Mouse (Mus musculus): ENCODE data around the gene Gm33543.

DNA sequence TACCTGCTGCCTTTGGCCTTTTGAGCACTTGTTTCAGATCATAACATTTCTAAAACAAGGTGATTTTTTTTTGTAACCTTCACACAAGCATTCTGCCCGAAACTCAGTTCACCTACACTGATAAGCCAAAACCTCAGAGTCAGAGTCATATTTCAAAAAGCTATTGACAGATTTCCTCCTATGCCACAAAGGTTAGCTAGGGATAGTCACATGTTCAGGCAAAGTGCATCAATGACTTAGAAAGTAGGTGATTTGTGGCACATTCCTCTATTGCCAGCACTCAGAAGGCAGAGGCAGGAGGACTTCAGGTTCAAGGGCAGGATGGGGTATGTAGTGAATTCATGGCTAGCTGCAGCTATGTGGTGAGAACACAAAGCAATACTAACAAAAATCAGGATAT lies 65.7 kb downstream of the Gm33543 start:
- TF ChIP-seq CTCF (IDR thresholded peaks at IDR 0.05; ENCODE audit: borderline replicate concordance, control insufficient read depth, extremely low read depth, insufficient read depth, low read length, poor library complexity) (no peak), POLR2A (IDR thresholded peaks at IDR 0.05; ENCODE audit: control insufficient read depth, extremely low read depth, insufficient read depth, low read length, poor library complexity) (no peak)
